Mouse (Mus musculus) gastrocnemius, postnatal 25 days (tissue): ENCODE measurements around the gene Cacna2d4. TPM values are rescaled to one million over a fixed set of nuclear protein-coding genes. Genes with fewer than 3 reads are reported as not detected.

Source experiments
- DNase-seq: peaks from one replicate; pipeline ENCODE4 v3.0.0; 2022
- total RNA-seq, 2 experiments: library from RNA; stranded (reverse); gene quantifications; 1 replicate in 1 of 2; 2 replicates in 1 of 2; pipeline ENCODE4 v1.2.3; 2021

Cacna2d4 gene
- total RNA-seq, 2 experiments from 2014 or later, result 1.5 to 2.3 TPM

- no peak for DNase-seq
These were observed 76.1 kb downstream of the Cacna2d4 start for GRCm38 (mm10) chr6:119312381-119312780.

- no peak for DNase-seq
These were observed 76.8 kb downstream of the Cacna2d4 start for GRCm38 (mm10) chr6:119313096-119313495.

GRCm38 (mm10) chr6:119313588-119314375 is 77.5 kb downstream of the Cacna2d4 start:
- DNase-seq, result no peak

GRCm38 (mm10) chr6:119314751-119315476 is 78.6 kb downstream of the Cacna2d4 start:
- DNase-seq, result no peak

GRCm38 (mm10) chr6:119318732-119319131 is 82.4 kb downstream of the Cacna2d4 start:
- no peak for DNase-seq

- DNase-seq, result no peak
These were observed 83.0 kb downstream of the Cacna2d4 start for GRCm38 (mm10) chr6:119319358-119319757.

- DNase-seq, result no peak
These were observed 84.2 kb downstream of the Cacna2d4 start for GRCm38 (mm10) chr6:119320481-119320880.

- DNase-seq, result no peak
These were observed 85.4 kb downstream of the Cacna2d4 start for GRCm38 (mm10) chr6:119321752-119322151.

GRCm38 (mm10) chr6:119324776-119325175 is 88.5 kb downstream of the Cacna2d4 start:
- no peak for DNase-seq

GRCm38 (mm10) chr6:119325978-119326377 is 89.7 kb downstream of the Cacna2d4 start:
- DNase-seq, result no peak

- DNase-seq, result no peak
These were observed 90.2 kb downstream of the Cacna2d4 start for GRCm38 (mm10) chr6:119326541-119326940.

GRCm38 (mm10) chr6:119328521-119329115 is 92.3 kb downstream of the Cacna2d4 start:
- DNase-seq, result no peak

GRCm38 (mm10) chr6:119329215-119329714 is 92.9 kb downstream of the Cacna2d4 start:
- no peak for DNase-seq

GRCm38 (mm10) chr6:119329936-119330335 is 93.6 kb downstream of the Cacna2d4 start:
- no peak for DNase-seq

GRCm38 (mm10) chr6:119330506-119330905 is 94.2 kb downstream of the Cacna2d4 start, which contains the start of gene Lrtm2:
Gene Lrtm2 (minus strand): TSS chr6:119330766.
- DNase-seq, result no peak

- no peak for DNase-seq
These were observed 95.8 kb downstream of the Cacna2d4 start for GRCm38 (mm10) chr6:119332111-119332510.

GRCm38 (mm10) chr6:119333202-119333601 is 96.9 kb downstream of the Cacna2d4 start:
- DNase-seq, result no peak

- no peak for DNase-seq
These were observed 97.5 kb downstream of the Cacna2d4 start for GRCm38 (mm10) chr6:119333831-119334230.

GRCm38 (mm10) chr6:119336124-119336523 is 99.8 kb downstream of the Cacna2d4 start:
- no peak for DNase-seq

- DNase-seq, result no peak
These were observed 101.0 kb downstream of the Cacna2d4 start for GRCm38 (mm10) chr6:119337287-119337686.

GRCm38 (mm10) chr6:119338121-119338912 is 102.0 kb downstream of the Cacna2d4 start:
- no peak for DNase-seq

GRCm38 (mm10) chr6:119341409-119341808 is 105.1 kb downstream of the Cacna2d4 start:
- no peak for DNase-seq
